Mouse (Mus musculus) frontal cortex, postnatal 14 days (tissue): Measurements from ENCODE around the gene Pcdh15.

Experiments used
- DNase-seq, 2 experiments: peaks; one replicate each; pipeline ENCODE4 v3.0.0; 2022; ENCODE audit warnings: low spot score in 2 of 2

The Pcdh15 gene

DNA sequence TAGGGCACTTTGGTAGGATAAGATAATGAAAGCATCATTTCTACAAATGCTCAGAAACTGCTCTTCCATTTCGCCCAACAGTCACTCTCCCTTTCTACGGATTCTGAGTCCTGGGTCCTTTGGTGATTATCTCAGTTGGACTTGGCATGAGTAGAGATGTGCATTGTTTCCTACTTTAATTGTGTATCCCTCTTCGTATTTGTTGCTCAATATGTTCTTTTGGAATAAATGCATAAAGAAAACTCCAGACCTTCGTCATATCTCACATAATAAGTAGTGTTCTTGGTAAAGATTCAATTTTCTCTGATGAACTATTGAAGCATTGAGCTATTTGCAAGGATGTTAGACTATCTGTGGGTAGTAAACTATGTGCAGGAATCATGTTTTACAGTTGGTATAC, 854.2 kb downstream of the Pcdh15 start:
- DNase-seq, result no peak

DNA sequence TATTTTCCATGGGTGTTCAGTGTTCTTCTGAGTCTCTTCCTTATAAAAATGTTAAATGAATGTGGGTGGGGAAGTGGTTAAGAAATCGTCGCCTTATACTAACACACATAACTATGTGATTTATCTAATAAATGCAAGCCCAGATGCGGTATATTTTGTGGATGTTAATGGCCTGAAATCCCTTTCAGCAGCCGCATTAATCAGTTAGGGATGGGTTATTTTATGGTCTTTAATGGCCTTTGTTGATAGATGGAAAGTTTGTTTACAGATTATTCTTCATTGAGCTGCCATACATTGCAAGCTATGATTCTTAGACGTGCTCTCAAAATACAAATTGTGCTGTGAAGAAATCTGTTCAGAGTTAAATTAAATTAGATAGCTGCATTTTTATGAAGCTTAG, 884.9 kb downstream of the Pcdh15 start:
- no peak for DNase-seq

DNA sequence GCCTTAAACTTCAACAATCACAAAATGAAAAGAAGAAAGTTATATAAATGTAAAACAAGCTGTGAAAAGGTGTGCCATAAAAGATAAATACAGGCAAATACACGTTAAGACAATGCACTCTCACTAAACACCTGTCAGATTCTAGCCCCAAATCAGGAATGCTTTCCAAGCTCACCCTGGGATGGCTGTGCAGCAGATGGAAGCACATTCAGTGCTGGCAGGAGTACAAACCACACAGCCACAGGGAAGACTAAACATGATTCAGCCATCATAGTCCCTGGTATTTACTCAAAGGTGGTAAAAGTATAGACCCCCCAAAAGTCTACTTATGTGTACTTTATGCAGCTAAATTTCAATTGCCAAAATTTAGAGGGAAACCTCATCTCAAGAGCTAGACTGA, 909.7 kb downstream of the Pcdh15 start:
- DNase-seq, result no peak

DNA sequence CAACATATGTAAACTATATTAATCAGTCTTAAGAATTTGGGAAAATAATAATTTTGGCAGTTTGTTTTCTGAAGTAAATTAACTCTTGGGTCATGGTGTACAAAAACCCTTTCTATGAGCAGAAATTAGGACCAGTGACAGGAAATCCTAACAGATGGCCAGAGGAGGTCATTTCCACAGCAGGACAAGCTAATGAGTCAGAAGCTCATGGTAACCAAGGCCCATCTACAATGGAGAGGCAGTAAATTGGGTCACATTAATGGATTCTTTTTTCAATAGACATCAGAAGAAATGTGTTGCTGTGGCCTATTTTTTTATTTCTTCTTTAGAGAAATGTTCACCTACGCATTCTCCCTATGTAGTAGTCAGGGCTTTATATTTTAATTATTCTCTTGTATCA, 923.9 kb downstream of the Pcdh15 start:
- DNase-seq, result no peak

DNA sequence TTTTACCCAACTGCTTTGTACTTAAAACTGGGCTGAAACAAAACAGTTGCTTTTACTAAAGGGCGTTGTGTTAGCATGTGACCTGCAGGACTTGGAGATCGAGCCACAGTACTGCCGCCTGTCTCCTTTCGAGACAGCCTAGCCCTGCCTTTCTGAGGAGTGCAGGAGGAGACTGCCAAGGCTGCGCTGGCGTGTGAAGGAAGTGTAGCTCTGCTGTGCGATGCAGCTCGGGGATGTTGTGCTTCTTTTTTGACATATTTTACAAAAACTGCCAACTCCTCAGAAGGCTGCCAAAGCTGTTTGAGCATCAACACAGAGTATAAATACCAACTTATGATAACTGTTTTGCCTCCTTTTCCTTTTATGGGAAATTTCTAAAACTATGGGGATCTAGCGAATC, 953.9 kb downstream of the Pcdh15 start:
- peak in 1 of 2 experiments; percentile 19 for DNase-seq

DNA sequence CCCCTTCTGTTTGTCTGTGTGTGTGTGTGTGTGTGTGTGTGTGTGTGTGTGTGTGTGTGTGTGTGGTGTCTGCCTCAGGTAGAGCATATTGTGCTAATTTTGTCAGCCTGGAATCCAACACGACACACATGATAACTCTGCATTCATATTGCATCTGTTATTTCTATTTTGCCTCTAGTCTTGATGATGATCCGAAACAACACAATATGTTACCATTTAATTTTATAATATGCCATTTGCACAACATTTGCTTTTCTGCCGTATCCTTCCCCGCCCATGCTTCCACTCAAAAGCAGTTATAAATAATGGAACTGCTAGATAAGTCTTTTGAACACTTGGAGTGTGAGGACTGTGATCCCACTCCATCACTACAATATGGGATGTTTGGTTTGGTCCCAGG, 987.5 kb downstream of the Pcdh15 start:
- no peak for DNase-seq

DNA sequence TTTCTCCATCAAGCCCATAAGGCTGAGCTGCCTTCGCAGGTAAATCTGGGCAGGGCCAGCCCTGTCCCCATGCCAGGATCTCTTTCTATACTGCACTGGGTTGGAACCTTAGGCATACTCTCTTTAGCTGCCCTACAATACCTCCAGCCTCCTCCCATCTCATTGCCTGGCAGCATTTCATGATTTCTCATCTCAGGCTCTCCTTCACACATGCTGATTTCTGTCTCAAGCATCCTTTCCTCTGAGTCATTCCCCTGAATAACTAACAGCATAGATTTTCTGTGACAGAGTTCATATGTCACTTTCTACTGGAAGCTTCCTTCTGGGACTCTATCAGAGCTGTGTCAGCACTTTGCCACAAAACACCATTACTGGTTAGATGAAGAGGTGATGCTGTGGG, 999.2 kb downstream of the Pcdh15 start:
- DNase-seq, result no peak

DNA sequence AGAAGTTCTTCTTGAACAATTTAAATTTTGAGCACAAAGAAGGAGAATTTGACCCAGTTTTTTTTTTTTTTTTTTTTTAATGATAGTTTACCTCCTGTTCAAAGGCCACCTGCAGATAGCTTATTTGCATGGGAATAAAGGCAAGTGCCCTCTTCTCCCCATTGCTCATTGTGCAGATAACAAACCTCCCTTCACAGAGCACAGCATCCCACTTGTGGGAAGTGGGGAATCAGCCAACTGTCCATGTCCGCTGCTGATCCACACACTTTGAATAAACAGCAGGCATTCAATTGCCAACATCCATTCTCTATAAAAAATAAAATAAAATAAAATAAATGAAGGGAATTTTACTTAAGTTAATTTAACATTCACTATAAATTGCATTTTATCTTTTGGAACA, 1015.0 kb downstream of the Pcdh15 start:
- DNase-seq, result no peak

DNA sequence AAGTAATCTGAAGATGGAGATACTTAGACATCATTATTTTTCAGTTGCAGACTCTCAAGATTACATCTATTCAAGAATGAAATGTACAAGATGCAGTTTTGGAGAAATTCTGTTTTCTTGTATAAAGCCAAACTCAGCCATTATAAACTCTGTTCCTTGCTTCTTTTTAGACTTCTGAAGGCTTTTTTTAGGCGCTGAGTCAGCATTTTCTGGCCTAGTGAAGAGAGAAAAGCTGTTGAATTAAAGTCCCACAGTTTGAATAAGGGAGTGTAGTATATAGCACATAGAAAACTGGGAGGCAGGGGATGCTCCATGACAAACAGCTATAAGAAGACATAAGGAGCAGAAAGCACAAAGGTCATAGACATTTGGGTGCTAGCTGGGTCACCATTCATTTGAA, 1017.7 kb downstream of the Pcdh15 start:
- no peak for DNase-seq

DNA sequence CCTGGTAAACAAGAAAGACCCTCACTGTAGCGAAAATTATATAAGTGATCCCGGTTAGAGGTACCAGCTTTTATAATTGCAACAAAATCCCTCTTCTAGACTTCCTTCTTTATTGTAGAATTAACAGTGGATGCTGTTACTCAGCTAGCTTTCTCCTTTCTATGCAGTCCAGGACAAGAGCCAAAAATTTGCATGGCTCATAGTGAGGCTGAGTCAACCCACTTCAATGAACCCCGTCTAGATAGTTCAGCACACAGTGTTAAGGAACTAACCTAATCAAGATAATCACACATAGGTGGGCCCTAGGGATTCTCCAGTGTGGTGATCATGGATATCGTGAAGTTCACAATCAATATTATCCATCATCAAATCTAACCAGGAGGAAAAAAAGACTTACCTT, 1024.3 kb downstream of the Pcdh15 start:
- no peak for DNase-seq

DNA sequence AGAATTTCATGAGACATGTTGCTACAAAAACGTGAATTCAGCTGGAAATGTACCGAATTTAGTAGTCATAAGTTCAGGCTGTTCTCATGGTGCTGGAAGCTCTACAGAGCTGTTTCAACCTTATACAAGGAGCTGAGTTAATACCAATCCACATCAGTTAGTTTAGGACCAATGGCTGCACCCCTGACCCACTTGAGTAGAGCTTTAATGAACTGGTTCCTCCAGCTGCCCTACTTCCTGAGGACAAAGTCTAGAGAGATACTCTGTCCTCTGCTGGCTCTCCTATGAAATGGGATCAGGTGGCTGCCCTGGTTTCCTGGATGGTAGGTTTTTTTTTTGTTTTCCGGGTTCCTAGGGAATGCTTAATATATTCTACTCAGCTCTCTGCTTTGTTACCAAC, 1030.0 kb downstream of the Pcdh15 start:
- no peak for DNase-seq

DNA sequence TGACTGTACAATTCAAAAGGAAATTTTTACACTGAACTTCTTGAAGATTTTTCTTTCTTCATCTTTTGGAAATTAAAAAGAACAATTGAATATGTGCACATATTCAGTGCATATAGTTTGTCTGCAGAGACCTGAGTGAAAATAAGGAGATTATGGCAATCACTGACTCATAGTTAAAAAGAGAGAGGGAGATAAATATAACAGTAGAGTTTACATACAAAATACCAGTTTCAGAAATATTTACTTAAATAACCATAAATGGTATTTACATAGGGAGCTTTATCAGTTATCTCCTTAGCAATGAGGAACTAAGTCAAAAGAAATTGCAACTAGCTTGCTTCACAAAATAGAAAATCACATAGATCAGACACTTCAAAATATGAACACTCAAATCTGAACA, 1030.5 kb downstream of the Pcdh15 start:
- no peak for DNase-seq

DNA sequence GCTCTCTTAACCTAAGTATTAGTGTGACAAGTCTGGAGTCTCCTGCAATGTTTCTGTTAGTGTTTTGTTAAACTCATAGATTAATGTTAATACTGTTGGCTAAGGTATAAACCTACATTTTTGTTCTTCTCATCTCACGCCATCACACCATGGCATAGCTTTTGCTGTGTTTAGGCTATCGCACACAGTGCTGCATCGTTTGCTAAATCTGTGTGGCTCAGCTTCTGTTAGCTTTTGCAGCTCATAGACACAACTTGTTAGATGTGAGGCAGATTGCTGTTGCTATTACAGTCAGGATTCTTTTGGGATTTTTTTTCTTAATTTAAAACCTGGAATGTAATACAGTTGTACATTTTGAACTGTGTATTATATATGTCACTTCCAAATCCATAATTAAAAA, 1031.7 kb downstream of the Pcdh15 start:
- no peak for DNase-seq

DNA sequence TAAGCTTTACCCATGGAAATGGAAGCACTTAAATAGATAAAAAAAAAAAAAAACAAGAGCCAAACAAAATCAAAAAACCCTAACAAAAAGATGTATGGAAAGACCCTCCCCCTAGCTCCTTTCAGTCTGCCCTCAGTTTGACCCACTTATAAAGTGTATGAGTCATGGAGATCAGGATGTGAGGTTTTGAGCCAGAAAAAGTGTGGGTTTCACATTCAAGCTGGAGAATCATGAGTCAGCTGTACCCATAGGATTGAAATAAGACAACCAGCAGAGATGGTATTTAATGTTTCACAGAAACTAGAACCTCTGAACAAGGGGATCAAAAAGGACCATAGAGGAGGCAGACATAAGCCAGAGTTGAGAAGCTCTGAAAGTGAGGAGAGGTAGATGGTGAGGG, 1048.8 kb downstream of the Pcdh15 start:
- no peak for DNase-seq

DNA sequence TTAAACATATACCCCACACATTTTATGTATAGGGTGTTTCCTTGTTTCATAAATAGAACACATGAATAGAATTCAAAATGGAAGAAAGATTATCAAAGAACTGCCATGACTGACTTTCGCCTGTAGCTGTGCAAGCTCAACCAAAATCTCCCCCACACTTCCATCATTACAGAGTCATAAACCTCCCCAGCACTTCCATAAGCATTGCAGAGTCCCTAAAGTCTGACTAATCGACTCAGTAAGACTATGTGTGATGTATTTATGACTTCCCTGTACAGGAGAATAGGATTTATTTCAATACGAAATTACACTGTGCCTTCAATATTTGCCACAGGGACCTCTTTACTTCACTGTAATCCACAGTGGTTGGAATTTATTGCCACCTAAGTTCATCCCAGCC, 1082.8 kb downstream of the Pcdh15 start:
- DNase-seq, result no peak

DNA sequence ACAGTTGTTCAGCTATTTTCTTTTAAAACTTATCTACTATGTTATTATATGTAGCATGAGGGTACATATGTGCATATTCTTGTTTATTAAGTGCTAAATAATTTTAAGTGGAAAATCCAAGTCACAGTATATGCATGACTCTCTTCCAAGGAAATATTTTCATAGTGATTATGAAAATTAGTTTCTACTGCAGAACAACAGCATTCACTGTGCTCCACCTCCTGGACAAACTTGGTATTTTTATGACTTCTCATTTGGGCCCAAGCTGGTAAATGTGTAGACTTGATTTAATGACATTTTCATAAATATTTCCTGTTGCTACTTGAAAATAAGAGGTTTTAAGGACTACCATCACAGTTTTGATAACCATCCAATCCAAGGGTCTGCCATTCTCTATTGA, 1104.5 kb downstream of the Pcdh15 start:
- peak in 1 of 2 experiments; percentile 15 for DNase-seq

DNA sequence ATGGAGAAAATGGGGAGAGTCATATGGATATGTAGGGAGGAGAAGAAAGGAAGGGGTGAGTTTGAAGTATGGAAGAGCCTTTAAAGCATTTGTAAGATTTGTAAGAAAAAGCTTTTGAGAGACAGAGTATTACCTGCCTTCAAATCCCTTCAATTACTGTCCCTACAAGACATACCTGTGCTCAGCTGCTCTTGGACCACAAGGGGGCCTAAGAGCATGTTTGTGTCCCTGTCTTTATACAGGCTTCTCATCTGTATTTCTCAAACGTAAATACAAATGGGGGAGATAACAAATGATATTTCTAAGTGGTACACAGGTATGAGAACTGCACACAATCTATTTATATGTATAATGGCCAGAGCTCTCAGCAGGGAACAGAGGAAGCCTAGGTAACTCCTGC, 1118.1 kb downstream of the Pcdh15 start:
- no peak for DNase-seq

DNA sequence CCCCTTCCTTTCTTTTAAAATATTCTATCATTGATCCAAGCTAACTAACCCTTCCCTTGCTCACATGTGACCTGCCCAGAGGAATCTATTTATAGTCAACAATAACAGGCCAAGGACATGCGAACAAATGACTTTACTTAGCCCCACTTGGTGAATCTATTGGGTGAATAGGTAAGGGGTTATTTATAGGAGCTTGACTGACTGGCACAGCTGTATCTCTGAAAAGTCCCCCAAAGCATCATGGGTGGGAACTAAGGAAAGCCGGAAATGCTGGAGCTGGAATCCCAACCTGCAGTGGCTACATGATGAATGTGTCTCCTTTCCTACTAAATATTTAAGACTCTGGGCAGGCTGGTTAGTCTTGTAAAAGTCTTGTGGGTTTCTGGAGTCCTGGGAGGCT, 1121.3 kb downstream of the Pcdh15 start:
- no peak for DNase-seq

DNA sequence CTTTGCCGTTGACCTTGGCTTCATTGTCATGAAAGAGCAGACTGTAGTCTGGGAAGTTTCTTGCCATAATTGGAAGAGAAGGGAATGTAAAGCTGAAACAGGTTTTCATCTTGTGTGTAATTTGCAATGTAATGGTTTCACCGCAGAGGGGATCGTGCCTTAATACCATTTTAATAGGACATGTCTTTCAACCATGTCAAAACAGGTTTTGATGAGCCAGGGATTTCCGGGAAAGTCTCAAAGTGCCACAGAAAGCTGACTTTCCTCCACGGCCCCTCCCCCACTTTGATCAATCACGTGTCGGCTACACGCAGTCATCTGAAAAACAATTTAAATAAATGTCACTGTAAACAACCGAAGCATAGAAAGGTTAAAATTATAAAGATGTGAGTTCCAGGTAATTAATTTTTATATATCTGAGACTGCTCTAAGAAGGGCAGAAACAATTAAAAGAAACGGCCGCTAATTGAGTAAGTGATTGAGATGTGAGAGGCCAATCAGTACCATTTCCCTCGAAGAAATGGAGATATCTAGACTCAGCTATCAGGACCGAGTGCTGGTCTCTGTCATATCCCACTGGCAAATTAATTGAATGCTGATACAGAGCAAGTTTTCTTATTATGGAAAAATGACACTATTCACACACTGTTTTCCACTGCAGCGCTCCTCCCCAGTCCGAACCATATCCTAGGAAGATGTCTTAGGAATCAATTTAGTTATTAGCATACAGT, 1158.7 kb downstream of the Pcdh15 start:
- DNase-seq, result no peak

DNA sequence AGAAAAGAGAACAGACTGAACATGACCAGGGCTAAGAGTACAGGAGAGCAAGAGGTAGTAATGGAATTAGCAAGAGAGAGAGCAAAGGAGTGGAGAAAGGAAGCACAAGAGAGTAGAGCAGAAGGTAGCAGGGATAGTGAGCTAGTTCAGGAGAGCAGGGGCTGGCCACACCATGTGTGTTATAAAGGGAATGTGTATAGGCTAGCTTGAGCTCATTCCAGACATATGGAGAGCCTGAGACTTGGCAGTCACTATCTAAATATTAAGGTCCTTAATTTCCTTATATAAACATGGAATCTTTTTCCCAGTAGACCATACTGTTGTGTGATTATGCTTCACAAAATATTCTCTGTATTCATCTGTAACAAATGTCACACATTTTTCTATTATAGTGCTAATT, 1159.5 kb downstream of the Pcdh15 start:
- DNase-seq, result no peak

DNA sequence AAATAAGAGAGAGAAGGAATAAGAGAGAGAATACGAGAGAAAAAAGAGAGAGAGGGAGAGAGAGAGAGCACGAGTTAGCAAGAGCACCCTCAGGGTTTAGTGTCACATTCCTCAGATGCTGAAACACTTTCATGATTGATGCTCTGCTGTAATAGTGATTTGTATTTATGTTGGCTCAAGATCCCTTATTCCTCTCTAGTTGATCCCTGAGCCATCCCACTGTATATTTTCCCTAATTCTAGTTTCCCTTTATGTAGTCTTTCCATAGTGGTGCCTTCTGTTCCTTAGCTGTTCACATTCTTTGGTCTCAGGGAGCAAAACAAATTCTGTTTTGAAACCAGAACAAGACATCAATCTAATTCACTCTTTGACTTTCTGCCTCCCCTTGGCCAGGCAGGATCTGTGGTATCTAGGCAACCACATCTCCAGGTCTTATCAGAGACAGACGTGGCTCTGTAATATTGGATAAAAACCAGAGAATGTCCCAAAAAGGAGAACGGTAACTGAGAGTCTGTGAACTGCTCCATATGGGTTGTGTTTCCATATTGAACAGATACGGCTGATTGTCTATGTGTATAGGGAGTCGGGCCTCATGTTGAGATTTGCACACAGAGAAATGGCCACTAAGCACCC, 1170.6 kb downstream of the Pcdh15 start:
- no peak for DNase-seq

DNA sequence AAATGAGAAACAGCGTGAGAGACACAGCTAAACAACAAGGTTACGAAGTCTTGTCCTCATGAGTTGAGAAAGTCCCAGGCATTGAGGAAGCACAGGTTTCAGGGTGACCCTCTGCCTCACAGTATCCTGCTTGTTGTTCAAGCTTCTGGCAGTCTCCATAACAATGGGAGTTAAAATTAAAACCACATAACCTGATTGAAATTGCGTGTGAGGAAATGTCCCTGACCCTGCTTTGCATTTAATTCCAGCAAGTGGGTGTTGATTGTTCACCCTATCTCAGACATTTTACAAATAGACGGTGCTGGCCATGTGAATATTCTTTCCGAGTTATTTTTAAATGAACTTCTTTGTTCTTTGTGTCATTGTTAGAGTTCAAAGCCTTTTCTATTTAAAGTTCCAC, 1171.8 kb downstream of the Pcdh15 start:
- no peak for DNase-seq

DNA sequence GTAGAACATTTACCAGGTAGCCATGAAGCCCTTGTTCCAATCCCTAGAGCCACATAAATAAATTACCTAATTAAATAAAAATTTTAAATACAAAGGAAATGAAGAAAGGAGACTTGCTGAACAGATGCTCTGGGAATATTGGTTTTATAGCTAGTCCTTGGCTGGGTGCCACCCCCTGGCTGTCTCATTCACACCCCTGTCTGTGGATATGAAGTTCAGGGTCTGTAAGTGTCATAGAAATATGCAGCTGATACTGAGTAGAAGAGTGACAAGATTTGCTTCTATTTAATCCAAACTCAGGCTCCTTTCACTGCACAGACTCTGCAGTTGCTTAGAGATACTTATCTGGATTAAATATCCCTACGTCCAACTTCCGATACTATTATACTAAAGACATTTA, 1205.0 kb downstream of the Pcdh15 start:
- no peak for DNase-seq
